8 mouse cellular contexts compared by ENCODE assay signal in genomic region chr2:14738927-14739326, GRCm38 (mm10).
DNase-seq lines count a peak whose midpoint lies in the region; ATAC-seq and TF ChIP-seq lines count a peak whose summit lies in the region.

No protein-coding gene starts in this region.

- H3K36me3 ChIP-seq in embryonic facial prominence, embryonic 11.5 days (replicated peaks; ENCODE audit: control insufficient read depth, insufficient read depth, low read depth, low read length): no peaks in the 10 kb centered on the region
- no peaks in the 10 kb centered on the region for H3K36me3 ChIP-seq in embryonic facial prominence, embryonic 10.5 days (replicated peaks)
- H3K36me3 ChIP-seq in embryonic facial prominence, embryonic 13.5 days: no peaks in the 10 kb centered on the region
- no peaks in the 10 kb centered on the region for H3K36me3 ChIP-seq in neural tube, embryonic 14.5 days (ENCODE audit: control insufficient read depth, insufficient read depth, low read length)
- no peaks in the 10 kb centered on the region for H3K36me3 ChIP-seq in liver, embryonic 11.5 days (ENCODE audit: control insufficient read depth, insufficient read depth, low read length)

- no peak overlapping the region for H3K9ac ChIP-seq in embryonic facial prominence, embryonic 11.5 days (replicated peaks; ENCODE audit: low read length)
- no peak overlapping the region for H3K9ac ChIP-seq in embryonic facial prominence, embryonic 13.5 days
- no peak overlapping the region for H3K9ac ChIP-seq in neural tube, embryonic 14.5 days (replicated peaks; ENCODE audit: low read depth, low read length)
- no peak overlapping the region for H3K9ac ChIP-seq in liver, embryonic 11.5 days (ENCODE audit: low read depth, low read length)

- H3K27ac ChIP-seq in embryonic facial prominence, embryonic 11.5 days (replicated peaks; ENCODE audit: low read depth, low read length): no peak overlapping the region
- no peak overlapping the region for H3K27ac ChIP-seq in embryonic facial prominence, embryonic 10.5 days (replicated peaks)
- no peak overlapping the region for H3K27ac ChIP-seq in embryonic facial prominence, embryonic 13.5 days
- H3K27ac ChIP-seq in neural tube, embryonic 14.5 days (ENCODE audit: low read depth, low read length): peak overlapping the region; percentile 25; the same call in 1 of the 2 replicates
- no peak overlapping the region for H3K27ac ChIP-seq in liver, embryonic 11.5 days (ENCODE audit: low read depth, low read length)

- H3K9me3 ChIP-seq in embryonic facial prominence, embryonic 11.5 days (replicated peaks; ENCODE audit: control insufficient read depth, low read length): no peaks in the 10 kb centered on the region
- H3K9me3 ChIP-seq in embryonic facial prominence, embryonic 10.5 days: no peaks in the 10 kb centered on the region
- no peaks in the 10 kb centered on the region for H3K9me3 ChIP-seq in embryonic facial prominence, embryonic 13.5 days
- H3K9me3 ChIP-seq in neural tube, embryonic 14.5 days (ENCODE audit: control insufficient read depth, low read length): no peaks in the 10 kb centered on the region
- no peaks in the 10 kb centered on the region for H3K9me3 ChIP-seq in liver, embryonic 11.5 days (ENCODE audit: control insufficient read depth, low read length)

- no peak for TF ChIP-seq CTCF in lung, adult 2 months (IDR thresholded peaks at IDR 0.05; ENCODE audit: insufficient read depth, low read length)

- no peak overlapping the region for H3K4me2 ChIP-seq in embryonic facial prominence, embryonic 11.5 days (ENCODE audit: low read depth, low read length)
- 0 out of 2 replicates have a peak overlapping the region, but pooled peaks have one; percentile 4 for H3K4me2 ChIP-seq in embryonic facial prominence, embryonic 13.5 days
- H3K4me2 ChIP-seq in neural tube, embryonic 14.5 days (ENCODE audit: low read depth, low read length): peak overlapping the region; percentile 42; the same call in 1 of the 2 replicates
- no peak overlapping the region for H3K4me2 ChIP-seq in liver, embryonic 11.5 days

- no peaks in the 10 kb centered on the region for H3K4me1 ChIP-seq in embryonic facial prominence, embryonic 11.5 days (ENCODE audit: control insufficient read depth, insufficient read depth, low read length)
- peaks cover 8% of the 10 kb centered on the region for H3K4me1 ChIP-seq in embryonic facial prominence, embryonic 10.5 days
- peaks cover 9% of the 10 kb centered on the region for H3K4me1 ChIP-seq in embryonic facial prominence, embryonic 13.5 days
- H3K4me1 ChIP-seq in neural tube, embryonic 14.5 days (ENCODE audit: control insufficient read depth, insufficient read depth, low read length): 0 out of 2 replicates have a peak, but pooled peaks cover 2% of the 10 kb centered on the region
- no peaks in the 10 kb centered on the region; the same call in 1 of the 2 replicates for H3K4me1 ChIP-seq in lung, adult 2 months (ENCODE audit: control insufficient read depth, insufficient read depth, low read length)
- no peaks in the 10 kb centered on the region for H3K4me1 ChIP-seq in liver, embryonic 11.5 days (replicated peaks; ENCODE audit: control insufficient read depth, insufficient read depth, low read length)

- no peak for TF ChIP-seq POLR2A in lung, adult 2 months (IDR thresholded peaks at IDR 0.05; ENCODE audit: borderline replicate concordance, extremely low read depth, low read depth, low read length)

- 50% methylated on average over 9 of the region's 9 CpGs for WGBS in embryonic facial prominence, embryonic 11.5 days
- 56% methylated on average over 9 of the region's 9 CpGs for WGBS in embryonic facial prominence, embryonic 10.5 days
- WGBS in embryonic facial prominence, embryonic 13.5 days: 43% methylated on average over 9 of the region's 9 CpGs
- 28% methylated on average over 9 of the region's 9 CpGs for WGBS in neural tube, embryonic 14.5 days
- 57% methylated on average over 9 of the region's 9 CpGs for WGBS in lung, adult 2 months
- WGBS in liver, embryonic 11.5 days: 55% methylated on average over 9 of the region's 9 CpGs

- peak; percentile 58; the same call in 1 of the 2 replicates for ATAC-seq in embryonic facial prominence, embryonic 11.5 days (replicated peaks; ENCODE audit: insufficient number of reproducible peaks, low FRiP score, low TSS enrichment, low read depth)
- ATAC-seq in embryonic facial prominence, embryonic 13.5 days (ENCODE audit: insufficient number of reproducible peaks, insufficient read depth, low FRiP score, low TSS enrichment, low read depth): no peak
- ATAC-seq in neural tube, embryonic 14.5 days (ENCODE audit: low read depth): peak; percentile 66
- no peak for ATAC-seq in liver, embryonic 11.5 days (replicated peaks; ENCODE audit: low FRiP score)

- H3K4me3 ChIP-seq in embryonic facial prominence, embryonic 11.5 days (ENCODE audit: low read depth, low read length): no peak overlapping the region
- H3K4me3 ChIP-seq in embryonic facial prominence, embryonic 10.5 days: no peak overlapping the region
- H3K4me3 ChIP-seq in embryonic facial prominence, embryonic 13.5 days: no peak overlapping the region
- H3K4me3 ChIP-seq in neural tube, embryonic 14.5 days (ENCODE audit: low read depth, low read length): no peak overlapping the region
- no peak overlapping the region for H3K4me3 ChIP-seq in lung, adult 2 months (replicated peaks; ENCODE audit: extremely low read depth, low read depth, low read length)
- H3K4me3 ChIP-seq in liver, embryonic 11.5 days (ENCODE audit: low read depth, low read length): no peak overlapping the region

- DNase-seq in embryonic facial prominence, embryonic 11.5 days (ENCODE audit: low spot score): no peak
- DNase-seq in embryonic facial prominence, embryonic 10.5 days (ENCODE audit: low spot score): no peak
- peak; percentile 25 to 44 for DNase-seq in layer of hippocampus, postnatal 10 days (ENCODE audit: low spot score in 2 of 2)
- DNase-seq in lung, adult 2 months: no peak
- no peak for DNase-seq in liver, embryonic 11.5 days (ENCODE audit: low spot score)
- no peak for DNase-seq in thymus, postnatal 10 days (ENCODE audit: low spot score in 2 of 2)

- H3K27me3 ChIP-seq in embryonic facial prominence, embryonic 11.5 days (ENCODE audit: control insufficient read depth, insufficient read depth, low read length): no peaks in the 10 kb centered on the region
- H3K27me3 ChIP-seq in embryonic facial prominence, embryonic 10.5 days (replicated peaks; ENCODE audit: low read depth, poor library complexity, severe bottlenecking): no peaks in the 10 kb centered on the region
- no peaks in the 10 kb centered on the region for H3K27me3 ChIP-seq in embryonic facial prominence, embryonic 13.5 days
- H3K27me3 ChIP-seq in neural tube, embryonic 14.5 days (ENCODE audit: control insufficient read depth, insufficient read depth, low read length): no peaks in the 10 kb centered on the region
- H3K27me3 ChIP-seq in liver, embryonic 11.5 days (replicated peaks; ENCODE audit: control insufficient read depth, insufficient read depth, low read length): no peaks in the 10 kb centered on the region

Comparison
In these comparisons a context has a peak if more than half of its experiments do, and no peak if none do; other contexts are left out.
1. ATAC-seq: peak in embryonic facial prominence, embryonic 11.5 days (single experiment) and neural tube, embryonic 14.5 days (single experiment); none in embryonic facial prominence, embryonic 13.5 days (single experiment) and liver, embryonic 11.5 days (single experiment).
2. H3K4me2 ChIP-seq: peak in embryonic facial prominence, embryonic 13.5 days (single experiment) and neural tube, embryonic 14.5 days (single experiment); none in embryonic facial prominence, embryonic 11.5 days (single experiment) and liver, embryonic 11.5 days (single experiment).
3. DNase-seq: peak in layer of hippocampus, postnatal 10 days (2 of 2); none in embryonic facial prominence, embryonic 11.5 days (single experiment), embryonic facial prominence, embryonic 10.5 days (single experiment), lung, adult 2 months (single experiment), liver, embryonic 11.5 days (single experiment) and thymus, postnatal 10 days (0 of 2).